Mouse (Mus musculus) G1E (cell line): ENCODE results near the gene Snx29. TPM values are rescaled to one million over a fixed set of nuclear protein-coding genes. Genes with fewer than 3 reads are reported as not detected.

Source experiments
- ATAC-seq: 2 replicates; pipeline ENCODE4 v1.8.0; 2016; ENCODE audit warnings: mild to moderate bottlenecking; ENCODE audit not compliant: insufficient number of reproducible peaks, poor library complexity, low FRiP score, severe bottlenecking; ENCODE audit errors: extremely low read depth
- DNase-seq: peaks from one replicate; pipeline ENCODE4 v3.0.0; 2012; ENCODE audit warnings: low spot score
- H3K27me3 ChIP-seq: 2 replicates; pipeline ENCODE4 v1.6.1; 2012; ENCODE audit warnings: mild to moderate bottlenecking, low read length, inconsistent platforms; ENCODE audit not compliant: insufficient read depth
- H3K36me3 ChIP-seq: replicated peaks from 2 replicates; pipeline ENCODE3; 2012; ENCODE audit warnings: mild to moderate bottlenecking, inconsistent platforms
- H3K4me1 ChIP-seq: 2 replicates; pipeline ENCODE4 v1.6.1; 2012; ENCODE audit warnings: low read depth, low read length, inconsistent platforms, mixed read lengths; ENCODE audit not compliant: insufficient read depth
- H3K4me3 ChIP-seq: 2 replicates; pipeline ENCODE4 v1.5.1; 2012; ENCODE audit warnings: low read depth, mild to moderate bottlenecking, inconsistent platforms, low read length, moderate library complexity, mixed read lengths
- H3K9me3 ChIP-seq: replicated peaks from 2 replicates; pipeline ENCODE4 v1.6.1; 2012; ENCODE audit warnings: inconsistent platforms
- CTCF ChIP-seq: IDR thresholded peaks from 2 replicates; pipeline ENCODE4 v1.5.1; 2012; ENCODE audit warnings: low read depth, low read length, inconsistent platforms, mixed read lengths
- GATA1 ChIP-seq: IDR thresholded peaks from 2 replicates; pipeline ENCODE4 v1.6.1; 2012; ENCODE audit warnings: borderline replicate concordance, low read length, inconsistent platforms, mixed read lengths
- GATA2 ChIP-seq: IDR thresholded peaks from 2 replicates; pipeline ENCODE4 v1.6.1; 2012; ENCODE audit warnings: low read depth, low read length, inconsistent platforms, borderline replicate concordance
- POLR2AphosphoS5 ChIP-seq: IDR thresholded peaks from 2 replicates; pipeline ENCODE4 v1.6.1; 2012; ENCODE audit warnings: low read depth, low read length, inconsistent platforms; ENCODE audit not compliant: insufficient replicate concordance
- TAL1 ChIP-seq: conservative IDR thresholded peaks from 2 replicates; pipeline ENCODE4 v1.6.1; 2012; ENCODE audit warnings: low read depth, low read length, inconsistent platforms, mixed read lengths
- polyA plus RNA-seq: library from polyadenylated mRNA; stranded (reverse); fragments of >175 nt; gene quantifications from 2 replicates; pipeline ENCODE4 v1.2.3, GENCODE M21; 2012
- total RNA-seq, 2 experiments: library from RNA; stranded (forward) in 1 of 2; stranded (reverse) in 1 of 2; fragments of 200-1000 nt in 1 of 2; fragments of >200 nt in 1 of 2; fragmentation: Nextera tagmentation in 1 of 2; gene quantifications; 2 replicates each; pipeline ENCODE4 v1.2.3; 2014 to 2017

The Snx29 gene
- total and polyA plus RNA-seq, 3 experiments = 4.4 to 18.0 (median 9.1) TPM

GRCm38 (mm10) chr16:11533441-11533840, 210.7 kb downstream of the Snx29 start:
- Histone ChIP-seq H3K4me3 (no peak overlapping the region), H3K36me3 (no peaks in the 10 kb centered on the region), H3K9me3 (no peaks in the 10 kb centered on the region), H3K27me3 (no peaks in the 10 kb centered on the region), H3K4me1 (no peaks in the 10 kb centered on the region)
- TF ChIP-seq CTCF (no peak), GATA2 (no peak), GATA1 (no peak), TAL1 (no peak), POLR2AphosphoS5 (no peak)
- ATAC-seq = no peak
- no peak for DNase-seq

- Histone ChIP-seq H3K4me3 (no peak overlapping the region), H3K36me3 (no peaks in the 10 kb centered on the region), H3K27me3 (no peaks in the 10 kb centered on the region), H3K4me1 (no peaks in the 10 kb centered on the region), H3K9me3 (no peaks in the 10 kb centered on the region)
- ATAC-seq (no peak), DNase-seq (no peak)
- no peak for TF ChIP-seq GATA2
- TF ChIP-seq TAL1 = no peak
- no peak for TF ChIP-seq GATA1
- TF ChIP-seq CTCF = no peak
- TF ChIP-seq POLR2AphosphoS5 = no peak
These were observed 215.0 kb downstream of the Snx29 start for GRCm38 (mm10) chr16:11537663-11538062.

- TF ChIP-seq TAL1 = no peak
- TF ChIP-seq POLR2AphosphoS5 = no peak
- TF ChIP-seq GATA2 = no peak
- no peak for TF ChIP-seq CTCF
- TF ChIP-seq GATA1 = no peak
- no peak for DNase-seq
These were observed 215.5 kb downstream of the Snx29 start for GRCm38 (mm10) chr16:11538191-11538590.

GRCm38 (mm10) chr16:11540961-11541360, 218.3 kb downstream of the Snx29 start:
- TF ChIP-seq POLR2AphosphoS5 (no peak), CTCF (no peak), TAL1 (no peak), GATA1 (no peak), GATA2 (no peak)
- H3K27me3 ChIP-seq = no peaks in the 10 kb centered on the region
- no peak overlapping the region for H3K4me3 ChIP-seq
- ATAC-seq (no peak), DNase-seq (no peak)
- no peaks in the 10 kb centered on the region for H3K4me1 ChIP-seq
- H3K36me3 ChIP-seq = no peaks in the 10 kb centered on the region
- no peaks in the 10 kb centered on the region for H3K9me3 ChIP-seq

More at GRCm38 (mm10) chr16:11538191-11538590, 215.5 kb downstream of the Snx29 start:
- Histone ChIP-seq H3K27me3 (no peaks in the 10 kb centered on the region), H3K36me3 (no peaks in the 10 kb centered on the region), H3K4me3 (no peak overlapping the region), H3K4me1 (no peaks in the 10 kb centered on the region), H3K9me3 (no peaks in the 10 kb centered on the region)
- no peak for ATAC-seq

- TF ChIP-seq GATA1 = no peak
- no peak for TF ChIP-seq TAL1
- TF ChIP-seq POLR2AphosphoS5 = no peak
- TF ChIP-seq CTCF = no peak
- TF ChIP-seq GATA2 = no peak
- no peaks in the 10 kb centered on the region for H3K9me3 ChIP-seq
- no peaks in the 10 kb centered on the region for H3K36me3 ChIP-seq
- no peak overlapping the region for H3K4me3 ChIP-seq
- H3K27me3 ChIP-seq = no peaks in the 10 kb centered on the region
- DNase-seq = no peak
- H3K4me1 ChIP-seq = no peaks in the 10 kb centered on the region
- no peak for ATAC-seq
These were observed 219.1 kb downstream of the Snx29 start for GRCm38 (mm10) chr16:11541769-11542168.

GRCm38 (mm10) chr16:11550043-11550725, 227.5 kb downstream of the Snx29 start:
- TF ChIP-seq GATA2 (no peak), GATA1 (no peak), TAL1 (no peak)
- DNase-seq (no peak), ATAC-seq (no peak)
- no peaks in the 10 kb centered on the region for H3K9me3 ChIP-seq
- H3K36me3 ChIP-seq = no peaks in the 10 kb centered on the region
- H3K4me1 ChIP-seq = no peaks in the 10 kb centered on the region
- H3K27me3 ChIP-seq = 0 out of 2 replicates have a peak, but pooled peaks cover 3% of the 10 kb centered on the region
- H3K4me3 ChIP-seq = no peak overlapping the region

- H3K27me3 ChIP-seq = no peaks in the 10 kb centered on the region
- no peaks in the 10 kb centered on the region for H3K4me1 ChIP-seq
- TF ChIP-seq POLR2AphosphoS5 (no peak), CTCF (no peak), TAL1 (no peak), GATA1 (no peak), GATA2 (no peak)
- no peaks in the 10 kb centered on the region for H3K9me3 ChIP-seq
- H3K36me3 ChIP-seq = no peaks in the 10 kb centered on the region
- H3K4me3 ChIP-seq = no peak overlapping the region
- no peak for DNase-seq
- ATAC-seq = no peak
These were observed 239.0 kb downstream of the Snx29 start for GRCm38 (mm10) chr16:11561714-11562113.
